ENCODE assay signal across 14 mouse cellular contexts in the genomic region with DNA sequence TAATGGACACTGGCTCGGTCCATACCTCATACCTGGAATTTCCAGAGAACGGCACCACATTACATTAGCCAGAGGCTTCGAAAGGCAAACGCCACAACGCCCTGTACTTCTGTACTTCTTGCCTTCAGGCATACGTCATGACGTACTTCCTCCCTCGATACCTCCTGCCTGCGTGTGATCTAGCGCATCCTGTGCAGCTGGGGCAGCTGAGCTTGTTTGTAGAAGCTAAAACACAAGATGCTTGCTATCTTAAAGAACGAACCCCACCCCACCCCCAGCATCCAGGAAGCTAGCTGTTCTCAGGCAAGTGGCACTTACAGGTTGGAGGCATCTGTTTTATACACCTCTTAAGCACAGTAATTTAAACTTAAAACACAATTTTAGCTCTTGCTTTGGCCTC. TPM values are rescaled to one million over a fixed set of nuclear protein-coding genes. Genes with fewer than 3 reads are reported as not detected.
A peak's percentile ranks its signal among the peaks of the same experiment; 100 is the strongest.
DNase-seq lines count a peak whose midpoint lies in the region; ATAC-seq lines count a peak whose summit lies in the region.
"Had no signal": no experiment of that assay in that cellular context is flagged by ENCODE, and none has a peak within 500 bp of the region (broad histone marks: within the 10 kb centered on the region; RNA-seq: fewer than 3 reads in every experiment).

No protein-coding gene starts in this region.

- no peak for ATAC-seq in midbrain, embryonic 14.5 days (ENCODE audit: low FRiP score, low TSS enrichment)
- ATAC-seq in midbrain, embryonic 16.5 days = no peak
- ATAC-seq in hematopoietic stem cell, adult 5-6 weeks (replicated peaks in 1 of 2; ENCODE audit: insufficient read depth in 1 of 2, low FRiP score in 2 of 2, low TSS enrichment in 1 of 2, low read depth in 1 of 2, poor library complexity in 2 of 2, severe bottlenecking in 2 of 2) = peak; percentile 89
- no peak for ATAC-seq in midbrain, embryonic 13.5 days
- ATAC-seq: forebrain, embryonic 15.5 days had no signal

- no peak overlapping the region for H3K27ac ChIP-seq in midbrain, embryonic 14.5 days (replicated peaks; ENCODE audit: low read depth, low read length)
- no peak overlapping the region for H3K27ac ChIP-seq in midbrain, embryonic 16.5 days (ENCODE audit: low read length)
- H3K27ac ChIP-seq in midbrain, embryonic 13.5 days = no peak overlapping the region
- H3K27ac ChIP-seq: embryonic facial prominence, embryonic 13.5 days; forebrain, embryonic 15.5 days; limb, embryonic 15.5 days had no signal

- H3K27me3 ChIP-seq in midbrain, embryonic 14.5 days (ENCODE audit: control insufficient read depth, insufficient read depth, low read length) = no peaks in the 10 kb centered on the region
- no peaks in the 10 kb centered on the region for H3K27me3 ChIP-seq in midbrain, embryonic 16.5 days (ENCODE audit: control insufficient read depth, insufficient read depth, low read depth, low read length)
- H3K27me3 ChIP-seq in midbrain, embryonic 13.5 days = no peaks in the 10 kb centered on the region
- H3K27me3 ChIP-seq: embryonic facial prominence, embryonic 13.5 days; forebrain, embryonic 15.5 days; limb, embryonic 15.5 days had no signal

- H3K4me2 ChIP-seq in midbrain, embryonic 14.5 days (ENCODE audit: low read length) = no peak overlapping the region
- no peak overlapping the region for H3K4me2 ChIP-seq in midbrain, embryonic 16.5 days (ENCODE audit: low read length)
- H3K4me2 ChIP-seq in midbrain, embryonic 13.5 days (replicated peaks) = no peak overlapping the region
- H3K4me2 ChIP-seq: embryonic facial prominence, embryonic 13.5 days; forebrain, embryonic 15.5 days; limb, embryonic 15.5 days; midbrain, embryonic 11.5 days had no signal

- 0 out of 2 replicates have a peak, but pooled peaks cover 3% of the 10 kb centered on the region for H3K4me1 ChIP-seq in midbrain, embryonic 14.5 days (ENCODE audit: control insufficient read depth, insufficient read depth, low read length)
- H3K4me1 ChIP-seq in midbrain, embryonic 16.5 days (ENCODE audit: control insufficient read depth, insufficient read depth, low read length) = no peaks in the 10 kb centered on the region
- H3K4me1 ChIP-seq in midbrain, embryonic 13.5 days (replicated peaks) = 0 out of 2 replicates have a peak, but pooled peaks cover 6% of the 10 kb centered on the region
- H3K4me1 ChIP-seq: embryonic facial prominence, embryonic 13.5 days; limb, embryonic 15.5 days had no signal

- no peak overlapping the region for H3K4me3 ChIP-seq in midbrain, embryonic 14.5 days (replicated peaks; ENCODE audit: low read depth, low read length)
- no peak overlapping the region for H3K4me3 ChIP-seq in midbrain, embryonic 16.5 days (ENCODE audit: low read depth, low read length)
- H3K4me3 ChIP-seq in midbrain, embryonic 13.5 days (replicated peaks) = no peak overlapping the region
- H3K4me3 ChIP-seq: embryonic facial prominence, embryonic 13.5 days; forebrain, embryonic 15.5 days; limb, embryonic 15.5 days had no signal

- peak; percentile 18 for DNase-seq in midbrain, embryonic 14.5 days
- peak; percentile 30 for DNase-seq in spleen, adult 12 weeks (ENCODE audit: low spot score)
- peak; percentile 84 for DNase-seq in thymus, postnatal 4 days
- DNase-seq in layer of hippocampus, postnatal 14 days (ENCODE audit: low spot score in 2 of 2) = no peak
- no peak for DNase-seq in c-Kit-positive CD71-positive TER-119-positive erythroid progenitor cells, embryonic 14.5 days (ENCODE audit: low spot score)
- DNase-seq: adrenal gland, adult 2 months; right cerebral cortex, postnatal 4 days had no signal

- H3K9me3 ChIP-seq in midbrain, embryonic 14.5 days (ENCODE audit: control insufficient read depth, low read length) = no peaks in the 10 kb centered on the region
- no peaks in the 10 kb centered on the region for H3K9me3 ChIP-seq in midbrain, embryonic 16.5 days (replicated peaks; ENCODE audit: control insufficient read depth, low read length, poor library complexity, severe bottlenecking)
- no peaks in the 10 kb centered on the region for H3K9me3 ChIP-seq in midbrain, embryonic 13.5 days
- H3K9me3 ChIP-seq: embryonic facial prominence, embryonic 13.5 days; forebrain, embryonic 15.5 days; limb, embryonic 15.5 days had no signal

- no peaks in the 10 kb centered on the region for H3K36me3 ChIP-seq in midbrain, embryonic 14.5 days (ENCODE audit: control insufficient read depth, insufficient read depth, low read length)
- no peaks in the 10 kb centered on the region for H3K36me3 ChIP-seq in midbrain, embryonic 16.5 days (ENCODE audit: control insufficient read depth, insufficient read depth, low read length)
- no peaks in the 10 kb centered on the region for H3K36me3 ChIP-seq in midbrain, embryonic 13.5 days
- H3K36me3 ChIP-seq: embryonic facial prominence, embryonic 13.5 days; forebrain, embryonic 15.5 days; limb, embryonic 15.5 days had no signal

- H3K9ac ChIP-seq in midbrain, embryonic 14.5 days (replicated peaks; ENCODE audit: low read length) = no peak overlapping the region
- H3K9ac ChIP-seq in midbrain, embryonic 16.5 days (ENCODE audit: low read depth, low read length) = no peak overlapping the region
- no peak overlapping the region for H3K9ac ChIP-seq in midbrain, embryonic 13.5 days (replicated peaks)
- H3K9ac ChIP-seq: embryonic facial prominence, embryonic 13.5 days; forebrain, embryonic 15.5 days; limb, embryonic 15.5 days had no signal

- WGBS in midbrain, embryonic 14.5 days = 86% methylated on average over 11 of the region's 11 CpGs
- WGBS in midbrain, embryonic 16.5 days = 81% methylated on average over 11 of the region's 11 CpGs
- 86% methylated on average over 11 of the region's 11 CpGs for WGBS in midbrain, embryonic 13.5 days

RNA-seq across cellular contexts. Expression of gene Msl2, which starts 12.9 kb away (rescaled TPM):
- polyA plus RNA-seq in midbrain, embryonic 14.5 days (2014; fragmentation: Nextera tagmentation; extraction: Ambion mirVana) = 7.2 and 12.5 TPM in 2 replicates
- 3.4 and 4.2 TPM in 2 replicates for polyA plus RNA-seq in midbrain, embryonic 16.5 days (2015; fragmentation: Nextera tagmentation; extraction: Ambion mirVana)
- total RNA-seq in hematopoietic stem cell, adult 5-6 weeks (2017) = 56.6 and 63.2 TPM in 2 replicates
- 10 to 100 TPM; 55.4 to 55.7 TPM for total RNA-seq in layer of hippocampus, postnatal 14 days (2021)
- 5.5 and 7.2 TPM in 2 replicates for polyA plus RNA-seq in midbrain, embryonic 13.5 days (2015; fragmentation: Nextera tagmentation; extraction: Ambion mirVana)

RNA-seq across cellular contexts. Expression of gene Pccb, which starts 26.3 kb away (rescaled TPM):
- polyA plus RNA-seq in midbrain, embryonic 14.5 days (2014; fragmentation: Nextera tagmentation; extraction: Ambion mirVana) = 25.8 and 26.8 TPM in 2 replicates
- polyA plus RNA-seq in midbrain, embryonic 16.5 days (2015; fragmentation: Nextera tagmentation; extraction: Ambion mirVana) = 25.2 and 27.6 TPM in 2 replicates
- 14.8 and 18.1 TPM in 2 replicates for total RNA-seq in hematopoietic stem cell, adult 5-6 weeks (2017)
- total RNA-seq in layer of hippocampus, postnatal 14 days (2021) = 10 to 100 TPM; 49.8 to 52.4 TPM
- polyA plus RNA-seq in midbrain, embryonic 13.5 days (2015; fragmentation: Nextera tagmentation; extraction: Ambion mirVana) = 23.0 TPM in 2 replicates

Comparison
In these comparisons a context has a peak if more than half of its experiments do, and no peak if none do; other contexts are left out.
1. ATAC-seq: peak in hematopoietic stem cell, adult 5-6 weeks (2 of 2); none in midbrain, embryonic 14.5 days (single experiment), midbrain, embryonic 16.5 days (single experiment) and midbrain, embryonic 13.5 days (single experiment).
2. DNase-seq: peak in midbrain, embryonic 14.5 days (single experiment), spleen, adult 12 weeks (single experiment) and thymus, postnatal 4 days (single experiment); none in layer of hippocampus, postnatal 14 days (0 of 2) and c-Kit-positive CD71-positive TER-119-positive erythroid progenitor cells, embryonic 14.5 days (single experiment).